Mouse (Mus musculus) embryonic facial prominence, embryonic 14.5 days (tissue): ENCODE data around the gene Zswim8. TPM values are rescaled to one million over a fixed set of nuclear protein-coding genes. Genes with fewer than 3 reads are reported as not detected.
A peak's percentile ranks its signal among the peaks of the same experiment; 100 is the strongest.

ENCODE experiments used
- ATAC-seq: fragments of 200-750 bp; cut with Nextera tagmentation; 2 replicates; pipeline ENCODE4 v1.8.0; 2017; ENCODE audit warnings: low read depth, moderate number of reproducible peaks, moderate TSS enrichment
- DNase-seq: peaks from one replicate; pipeline ENCODE4 v3.0.0-alpha.2; 2015; ENCODE audit warnings: low spot score
- H3K27ac ChIP-seq: fragments of 300-500 bp; sonication (generic); replicated peaks from 2 replicates; pipeline ENCODE4 v1.5.1; 2014; ENCODE audit warnings: low read depth, mild to moderate bottlenecking, low read length, moderate library complexity
- H3K27me3 ChIP-seq: fragments of 300-500 bp; sonication (generic); replicated peaks from 2 replicates; pipeline ENCODE4 v1.6.1; 2014; ENCODE audit warnings: low read length; ENCODE audit not compliant: control insufficient read depth, insufficient read depth
- H3K36me3 ChIP-seq: fragments of 300-500 bp; sonication (generic); 2 replicates; pipeline ENCODE4 v1.6.1; 2014; ENCODE audit warnings: low read length, mixed read lengths; ENCODE audit not compliant: control insufficient read depth, insufficient read depth
- H3K4me1 ChIP-seq: fragments of 300-500 bp; sonication (generic); 2 replicates; pipeline ENCODE4 v1.6.1; 2014; ENCODE audit warnings: antibody characterized with exemption, low read length; ENCODE audit not compliant: control insufficient read depth, insufficient read depth
- H3K4me2 ChIP-seq: fragments of 300-500 bp; sonication (generic); 2 replicates; pipeline ENCODE4 v1.6.1; 2014; ENCODE audit warnings: low read depth, mild to moderate bottlenecking, low read length, moderate library complexity, mixed read lengths
- H3K4me3 ChIP-seq: fragments of 300-500 bp; sonication (generic); 2 replicates; pipeline ENCODE4 v1.5.1; 2014; ENCODE audit warnings: low read depth, mild to moderate bottlenecking, low read length
- H3K9ac ChIP-seq: fragments of 300-500 bp; sonication (generic); 2 replicates; pipeline ENCODE4 v1.6.1; 2014; ENCODE audit warnings: low read depth, mild to moderate bottlenecking, low read length, moderate library complexity, mixed read lengths
- H3K9me3 ChIP-seq: fragments of 300-500 bp; sonication (generic); 2 replicates; pipeline ENCODE4 v1.6.1; 2016; ENCODE audit warnings: low read length; ENCODE audit not compliant: control insufficient read depth
- WGBS: fragments of 180-500 bp; shearing (Covaris S2); extraction: QIAGEN DNeasy Blood & Tissue Kit; methylation state at CpG from one replicate; pipeline ENCODE4 v1.1.7; 2014; 5-methylcytosine and 5-hydroxymethylcytosine counted together
- polyA plus RNA-seq: library from polyadenylated mRNA; unstranded; fragments of >200 nt; fragmentation: Nextera tagmentation; extraction: Ambion mirVana; gene quantifications from 2 replicates; pipeline ENCODE4 v1.2.1, GENCODE M21; 2014

The Zswim8 gene
- polyA plus RNA-seq, 1 experiment from 2014 or later, result 31.1 TPM

DNA sequence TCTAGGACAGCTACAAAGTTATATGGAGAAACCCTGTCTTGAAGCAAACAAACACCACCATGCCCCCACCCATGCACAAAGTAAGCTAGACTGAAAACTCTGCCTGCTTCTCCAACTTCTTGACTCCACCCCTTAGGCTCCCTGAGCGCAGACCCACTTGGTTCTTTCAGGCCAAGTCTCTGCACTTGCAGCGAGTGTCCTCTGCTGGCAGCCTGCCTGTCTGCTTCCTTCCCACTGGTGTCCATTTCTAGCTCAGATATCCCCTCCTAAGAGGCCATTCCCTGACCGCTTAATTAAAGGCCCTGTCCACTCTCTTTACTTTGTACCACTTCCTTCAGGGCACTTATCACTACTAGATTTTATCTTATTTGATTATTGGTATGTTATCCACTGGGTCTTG is 36.3 kb downstream of the Zswim8 start:
- DNase-seq (no peak), ATAC-seq (no peak)
- peaks cover 67% of the 10 kb centered on the region for H3K36me3 ChIP-seq
- no peak overlapping the region for H3K4me3 ChIP-seq
- H3K9ac ChIP-seq, result no peak overlapping the region
- H3K27me3 ChIP-seq, result no peaks in the 10 kb centered on the region
- 85% methylated on average over 3 of the region's 3 CpGs for WGBS
- H3K4me1 ChIP-seq, result 0 out of 2 replicates have a peak, but pooled peaks cover 4% of the 10 kb centered on the region
- no peak overlapping the region for H3K27ac ChIP-seq
- no peak overlapping the region for H3K4me2 ChIP-seq
- no peaks in the 10 kb centered on the region for H3K9me3 ChIP-seq

DNA sequence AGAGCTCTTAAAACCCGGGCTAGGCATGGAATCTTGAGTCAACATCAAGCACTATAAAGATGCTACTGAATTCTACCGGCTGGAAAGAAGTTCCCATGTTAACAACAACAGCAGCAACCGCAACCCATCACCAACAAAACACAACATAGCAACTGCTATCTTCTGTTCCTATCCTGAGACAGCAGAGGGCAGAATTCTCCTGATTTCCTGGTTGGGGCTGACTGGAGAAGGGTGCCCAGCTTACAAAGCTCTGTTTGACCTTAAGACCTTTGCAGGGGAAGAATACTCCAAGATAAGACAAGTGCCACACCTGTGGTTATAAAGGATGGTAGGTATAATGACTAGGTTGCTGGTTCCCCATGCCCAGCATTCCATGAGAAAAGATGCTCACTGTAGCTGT is 39.6 kb downstream of the Zswim8 start:
- no peak for ATAC-seq

DNA sequence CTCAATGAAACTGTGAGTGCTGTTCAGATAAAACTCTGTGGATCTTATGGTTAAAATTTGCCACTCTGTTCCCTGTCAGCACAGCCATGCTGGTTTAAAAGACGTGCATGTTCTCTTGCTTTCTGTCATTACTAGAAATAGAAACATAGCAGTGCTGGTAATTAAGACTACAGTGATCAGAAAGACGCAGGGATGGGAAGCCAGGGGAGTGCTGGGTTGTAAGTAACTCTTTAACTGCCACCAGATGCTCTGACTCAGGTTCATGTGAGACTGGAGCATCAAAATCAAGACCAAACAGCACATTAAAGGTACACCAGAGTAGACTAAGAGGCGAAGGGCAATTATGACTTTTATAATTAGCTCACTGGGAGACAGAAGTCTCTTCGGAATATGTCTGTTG is 41.0 kb downstream of the Zswim8 start:
- WGBS, result 54% methylated on average over 4 of the region's 4 CpGs
- Histone ChIP-seq H3K4me2 (no peak overlapping the region), H3K9ac (no peak overlapping the region), H3K27me3 (no peaks in the 10 kb centered on the region), H3K27ac (no peak overlapping the region), H3K4me1 (no peaks in the 10 kb centered on the region), H3K4me3 (no peak overlapping the region), H3K9me3 (no peaks in the 10 kb centered on the region), H3K36me3 (peaks cover 60% of the 10 kb centered on the region)
- peak; percentile 3; the same call in 1 of the 2 replicates for ATAC-seq
- DNase-seq, result no peak

More for the DNA sequence above, 39.6 kb downstream of the Zswim8 start:
- peaks cover 63% of the 10 kb centered on the region for H3K36me3 ChIP-seq
- no peak overlapping the region for H3K27ac ChIP-seq
- H3K4me3 ChIP-seq, result no peak overlapping the region
- H3K27me3 ChIP-seq, result no peaks in the 10 kb centered on the region
- 93% methylated on average over 3 of the region's 3 CpGs for WGBS
- H3K4me2 ChIP-seq, result no peak overlapping the region
- no peaks in the 10 kb centered on the region for H3K9me3 ChIP-seq
- DNase-seq, result no peak
- H3K9ac ChIP-seq, result no peak overlapping the region
- no peaks in the 10 kb centered on the region for H3K4me1 ChIP-seq

DNA sequence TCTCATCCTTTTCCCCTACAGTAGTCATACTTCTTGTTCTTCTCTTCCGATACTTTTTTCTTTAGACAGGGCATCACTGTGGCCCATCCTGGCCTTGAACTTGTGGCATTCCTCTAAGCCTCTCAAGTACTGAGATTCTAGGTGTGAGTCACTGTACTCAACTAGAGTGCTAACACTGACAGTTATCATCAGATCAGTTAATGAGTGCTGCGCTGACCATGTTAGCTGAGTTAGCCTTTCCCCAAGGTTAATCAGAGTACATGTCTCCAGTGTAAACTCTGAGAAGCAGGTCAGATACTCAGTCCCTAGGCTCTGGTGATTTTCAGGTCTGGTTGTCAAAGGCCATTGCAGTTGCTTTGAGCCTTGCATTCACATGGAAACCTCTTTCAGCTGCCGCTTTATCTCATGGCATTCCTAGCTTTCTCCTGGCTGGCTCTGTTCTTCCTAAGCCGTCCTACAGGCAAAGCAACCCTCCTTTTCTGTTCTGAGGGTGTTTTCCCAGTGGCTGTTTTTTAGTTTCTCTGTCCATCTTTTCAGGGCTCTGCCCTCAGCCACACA is 42.2 kb downstream of the Zswim8 start:
- Histone ChIP-seq H3K4me3 (no peak overlapping the region), H3K9ac (no peak overlapping the region), H3K36me3 (peaks cover 55% of the 10 kb centered on the region), H3K27ac (no peak overlapping the region), H3K4me1 (no peaks in the 10 kb centered on the region), H3K9me3 (no peaks in the 10 kb centered on the region), H3K4me2 (no peak overlapping the region), H3K27me3 (no peaks in the 10 kb centered on the region)
- 82% methylated on average over 4 of the region's 4 CpGs for WGBS
- DNase-seq, result no peak
- ATAC-seq, result no peak

DNA sequence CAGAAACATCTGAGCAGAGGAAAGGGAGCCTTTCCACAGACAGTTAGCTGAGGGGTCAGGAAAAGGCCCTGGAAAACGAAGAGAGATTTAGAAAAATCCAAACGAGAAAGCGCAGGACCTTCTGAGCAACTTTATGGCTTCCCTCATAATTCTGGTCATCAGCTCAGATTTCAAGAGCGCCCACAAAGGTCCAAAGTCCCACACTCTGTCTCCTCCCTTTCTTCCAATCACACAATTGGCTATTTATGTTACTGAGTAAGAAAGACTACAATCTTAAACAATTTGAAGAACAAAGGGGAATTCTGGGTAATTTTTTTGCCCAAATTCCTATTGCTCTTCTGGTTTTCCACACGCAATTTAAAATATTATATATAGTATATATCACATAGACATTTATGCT is 43.2 kb downstream of the Zswim8 start:
- DNase-seq (no peak), ATAC-seq (no peak)
- Histone ChIP-seq H3K9ac (no peak overlapping the region), H3K4me2 (no peak overlapping the region), H3K27ac (no peak overlapping the region), H3K36me3 (peaks cover 55% of the 10 kb centered on the region), H3K4me3 (no peak overlapping the region), H3K27me3 (no peaks in the 10 kb centered on the region), H3K4me1 (no peaks in the 10 kb centered on the region), H3K9me3 (no peaks in the 10 kb centered on the region)
- WGBS, result 84% methylated on average over 5 of the region's 5 CpGs

DNA sequence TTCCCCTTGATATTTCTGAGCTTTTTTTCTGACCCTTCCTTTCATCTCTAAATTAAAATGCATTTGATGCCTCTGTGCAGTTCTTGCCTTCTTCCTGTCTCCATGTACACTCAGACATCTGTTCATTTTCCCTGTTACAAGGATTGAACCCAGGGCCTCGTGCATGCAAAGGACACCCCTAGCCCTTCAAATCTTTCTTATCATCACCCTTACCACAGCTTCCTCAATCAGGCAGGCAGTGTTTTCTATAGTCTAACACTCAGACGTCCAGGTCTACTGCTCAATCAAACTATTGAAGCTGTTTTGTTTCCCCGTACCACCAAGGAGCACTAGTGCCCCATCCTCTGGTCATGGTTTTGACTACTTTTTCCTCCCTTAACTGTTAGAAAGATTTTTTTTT is 46.4 kb downstream of the Zswim8 start:
- ATAC-seq, result no peak
- Histone ChIP-seq H3K4me1 (no peaks in the 10 kb centered on the region), H3K4me2 (no peak overlapping the region), H3K36me3 (peaks cover 68% of the 10 kb centered on the region), H3K27me3 (no peaks in the 10 kb centered on the region), H3K27ac (no peak overlapping the region), H3K4me3 (no peak overlapping the region), H3K9ac (no peak overlapping the region), H3K9me3 (no peaks in the 10 kb centered on the region)
- 77% methylated on average over 3 of the region's 3 CpGs for WGBS
- DNase-seq, result no peak

DNA sequence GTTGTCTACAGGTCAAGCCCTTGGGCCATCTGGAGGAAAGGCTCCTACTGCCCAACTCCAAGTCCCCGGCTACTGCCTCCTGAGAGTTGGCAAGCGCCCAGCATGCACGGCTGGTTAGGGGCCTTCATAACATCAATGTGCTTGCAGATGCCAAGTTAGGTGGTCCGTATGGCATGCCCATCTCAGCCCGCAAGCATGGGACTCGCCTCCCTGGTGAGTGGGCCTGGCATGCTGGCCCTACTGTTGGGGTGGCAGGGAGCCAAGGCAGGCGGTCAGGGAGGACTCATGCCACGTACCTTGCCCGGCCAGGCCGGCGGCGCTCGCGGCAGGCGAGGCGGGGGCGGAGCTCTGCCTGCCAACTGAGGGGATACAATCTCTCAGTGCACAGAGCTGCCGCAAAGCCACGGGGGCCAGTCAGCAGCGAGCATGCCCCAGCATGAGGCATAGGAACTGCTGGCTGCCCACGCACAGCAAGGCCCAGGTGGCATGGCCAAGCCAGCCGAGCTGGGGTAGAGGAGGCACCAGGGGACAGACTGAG is 50.1 kb downstream of the Zswim8 start:
- Histone ChIP-seq H3K27ac (no peak overlapping the region), H3K27me3 (no peaks in the 10 kb centered on the region), H3K4me1 (no peaks in the 10 kb centered on the region), H3K9me3 (no peaks in the 10 kb centered on the region), H3K36me3 (peaks cover 90% of the 10 kb centered on the region), H3K4me2 (no peak overlapping the region), H3K4me3 (no peak overlapping the region), H3K9ac (no peak overlapping the region)
- 92% methylated on average over 20 of the region's 22 CpGs for WGBS
- DNase-seq (no peak), ATAC-seq (no peak)

DNA sequence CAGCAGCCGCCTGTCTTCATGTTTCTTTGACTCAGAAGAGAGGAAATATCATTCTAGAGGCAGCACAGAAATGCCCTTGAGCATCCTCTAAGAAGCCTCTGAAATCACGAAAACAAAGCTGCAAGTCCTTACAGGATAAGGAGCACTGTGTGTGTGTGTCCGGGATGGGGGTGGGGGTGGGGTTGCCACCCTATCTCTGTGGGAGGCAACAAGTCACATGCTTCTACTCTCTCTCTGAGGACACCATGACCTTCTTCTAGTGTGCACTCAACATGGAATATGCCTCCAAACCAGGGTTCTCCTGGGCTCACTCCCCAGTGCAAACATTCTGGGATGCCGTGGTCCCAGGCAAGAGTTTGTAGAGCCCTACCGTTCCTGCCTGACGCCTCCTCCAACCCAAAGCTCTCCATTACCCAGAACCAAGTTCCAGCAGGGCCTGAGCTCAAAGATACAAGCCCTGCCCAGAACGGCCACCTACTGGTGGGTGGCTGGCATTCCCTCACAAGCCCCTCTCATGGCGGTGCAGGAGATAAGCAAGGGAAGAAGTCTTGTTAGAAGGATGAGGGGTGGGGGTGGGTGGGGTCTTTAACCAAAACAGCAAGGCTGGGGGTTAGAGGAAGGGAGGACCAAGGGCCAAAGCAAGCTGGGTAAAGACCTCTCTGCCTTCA is 51.5 kb downstream of the Zswim8 start:
- no peak overlapping the region for H3K27ac ChIP-seq
- H3K27me3 ChIP-seq, result no peaks in the 10 kb centered on the region
- no peak overlapping the region for H3K4me2 ChIP-seq
- no peaks in the 10 kb centered on the region for H3K9me3 ChIP-seq
- no peaks in the 10 kb centered on the region for H3K4me1 ChIP-seq
- 77% methylated on average over 8 of the region's 8 CpGs for WGBS
- no peak for DNase-seq
- H3K4me3 ChIP-seq, result no peak overlapping the region
- H3K9ac ChIP-seq, result no peak overlapping the region
- no peak for ATAC-seq
- H3K36me3 ChIP-seq, result peaks cover 91% of the 10 kb centered on the region

DNA sequence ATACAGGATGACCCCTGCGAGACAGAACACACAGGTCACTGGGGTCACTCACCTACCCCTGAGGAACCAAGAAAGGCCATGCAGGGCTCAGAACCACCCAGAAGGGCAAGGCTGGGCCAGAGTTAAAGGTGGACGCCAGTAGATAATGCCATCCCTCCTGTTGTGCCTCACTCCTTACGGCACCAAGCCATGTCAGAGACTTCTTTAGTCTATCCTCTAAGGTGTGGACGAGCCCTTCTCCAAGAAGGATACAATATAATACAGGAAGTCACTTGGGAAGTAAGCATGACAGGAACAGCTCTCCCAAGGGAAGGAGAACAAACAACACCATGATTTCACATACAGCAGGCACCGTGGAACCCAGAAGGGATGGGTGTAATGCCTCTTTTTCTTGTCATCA is 57.6 kb downstream of the Zswim8 start:
- Histone ChIP-seq H3K4me3 (no peak overlapping the region), H3K9ac (no peak overlapping the region), H3K4me1 (peaks cover 5% of the 10 kb centered on the region; the same call in 1 of the 2 replicates), H3K27ac (no peak overlapping the region), H3K36me3 (peaks cover 71% of the 10 kb centered on the region), H3K27me3 (no peaks in the 10 kb centered on the region), H3K9me3 (no peaks in the 10 kb centered on the region), H3K4me2 (no peak overlapping the region)
- ATAC-seq (no peak), DNase-seq (no peak)
- WGBS, result 87% methylated on average over 5 of the region's 5 CpGs
